Mouse (Mus musculus) cerebellum, adult 9-11 months (tissue): ENCODE data around the gene Hao2.

Source experiments
- DNase-seq: peaks from one replicate; pipeline ENCODE4 v3.0.0; 2022

Hao2 gene

DNA sequence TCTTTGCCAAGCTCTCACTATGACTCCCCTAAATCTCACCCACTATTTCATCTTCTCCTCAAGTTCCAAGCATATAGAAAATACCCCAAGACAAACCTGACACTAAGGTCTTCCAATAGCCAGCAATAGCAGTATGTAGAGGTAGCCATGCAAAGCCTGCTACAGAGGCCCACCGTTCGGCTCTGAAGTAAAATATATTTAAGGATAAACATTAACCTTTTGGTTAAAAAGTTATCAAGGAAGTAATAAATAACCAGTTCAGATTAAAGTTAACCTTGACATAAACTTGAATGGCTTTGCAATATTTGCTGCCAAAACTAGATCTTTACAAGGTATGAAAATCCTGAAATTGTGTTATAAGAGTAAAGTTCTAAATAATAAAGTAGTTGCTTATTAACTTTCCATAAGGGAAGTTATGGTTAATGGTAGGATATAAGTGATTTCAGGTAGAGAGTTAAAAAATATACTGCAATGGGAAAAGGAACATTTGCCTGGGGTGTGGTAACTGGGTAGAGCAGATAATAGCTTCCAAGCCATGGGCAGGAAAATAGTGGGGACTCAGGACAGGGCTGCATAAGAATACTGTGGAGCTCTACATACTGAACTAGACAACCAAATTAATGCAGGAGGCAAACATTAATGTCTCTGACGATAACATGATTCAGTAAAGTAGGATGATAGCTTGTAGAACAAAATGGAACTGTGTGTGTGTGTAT is at the start of gene Hao2:
Gene Hao2, minus strand, starts transcription at position 183 of the 716 bp plus-strand sequence.
- DNase-seq = no peak

GRCm38 (mm10) chr3:98941601-98942000 is 48.6 kb upstream of the Hao2 start:
- DNase-seq = no peak

GRCm38 (mm10) chr3:98941066-98941551 is 48.1 kb upstream of the Hao2 start:
- DNase-seq = no peak

- DNase-seq = no peak
These were observed 47.2 kb upstream of the Hao2 start for GRCm38 (mm10) chr3:98940225-98940624.

GRCm38 (mm10) chr3:98936446-98936845 is 43.4 kb upstream of the Hao2 start:
- DNase-seq = no peak

DNA sequence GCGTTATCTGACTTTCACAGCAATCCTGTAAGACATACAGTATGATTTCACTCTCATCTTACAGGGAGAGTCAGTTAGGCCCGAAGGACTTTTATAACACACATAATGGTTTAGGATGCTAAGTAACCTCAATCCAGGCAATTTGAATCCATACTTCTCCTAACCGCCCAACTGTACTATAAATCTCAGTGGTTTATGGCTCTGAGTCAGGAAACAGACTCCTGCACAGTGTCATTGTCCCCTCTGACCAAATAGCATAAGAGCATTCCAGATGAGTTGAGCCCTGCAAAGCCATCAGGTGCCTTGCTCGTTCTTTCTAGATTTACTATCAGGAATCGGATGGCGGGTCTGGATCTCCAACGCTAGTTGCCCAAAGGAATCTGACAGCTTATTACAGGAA is 41.6 kb upstream of the Hao2 start:
- no peak for DNase-seq

GRCm38 (mm10) chr3:98934041-98934440 is 41.0 kb upstream of the Hao2 start:
- DNase-seq = no peak

- no peak for DNase-seq
These were observed 39.4 kb upstream of the Hao2 start for GRCm38 (mm10) chr3:98932421-98932820.

- no peak for DNase-seq
These were observed 38.8 kb upstream of the Hao2 start for GRCm38 (mm10) chr3:98931836-98932235.

DNA sequence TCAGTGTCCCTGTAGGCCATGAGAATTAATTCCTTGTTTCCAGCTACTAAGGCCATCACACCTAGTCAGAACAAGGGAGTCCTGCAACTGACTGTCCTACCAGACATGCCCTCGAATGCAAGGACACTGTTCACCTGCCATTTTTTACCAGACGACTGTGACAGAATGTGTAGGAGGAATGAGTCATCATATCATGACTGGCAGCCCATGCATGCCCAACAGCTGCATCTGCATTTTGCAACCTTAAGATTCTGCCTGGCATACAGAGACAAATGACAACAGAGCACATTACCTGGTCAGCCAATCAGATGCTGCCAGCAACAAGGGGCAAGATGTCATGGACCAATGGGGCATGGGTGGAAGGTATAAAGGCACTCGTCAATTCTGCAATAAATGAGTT is 27.4 kb upstream of the Hao2 start:
- DNase-seq = no peak

GRCm38 (mm10) chr3:98917260-98917659 is 24.2 kb upstream of the Hao2 start:
- no peak for DNase-seq

GRCm38 (mm10) chr3:98916856-98917255 is 23.8 kb upstream of the Hao2 start:
- no peak for DNase-seq

GRCm38 (mm10) chr3:98915659-98916058 is 22.6 kb upstream of the Hao2 start:
- DNase-seq = no peak

DNA sequence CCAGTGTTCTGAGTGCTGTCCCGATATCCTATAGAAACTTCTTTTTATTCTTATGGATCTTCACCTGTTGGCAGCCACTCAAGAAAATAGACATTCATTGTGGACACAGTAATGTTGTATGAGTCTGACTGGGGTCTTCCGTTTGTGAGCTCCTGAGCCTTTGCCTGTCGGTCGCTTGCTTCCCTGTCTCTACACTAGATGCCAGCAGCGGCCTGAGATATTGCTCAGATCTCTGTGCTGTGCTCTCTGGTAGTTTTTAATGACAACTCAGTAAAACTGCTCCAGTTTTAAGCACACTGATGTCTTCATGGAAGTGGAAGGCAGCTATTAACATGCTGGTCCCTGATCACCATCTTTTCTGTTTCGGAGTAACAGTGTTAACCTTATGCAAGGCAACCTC is 20.6 kb upstream of the Hao2 start:
- DNase-seq = no peak

DNA sequence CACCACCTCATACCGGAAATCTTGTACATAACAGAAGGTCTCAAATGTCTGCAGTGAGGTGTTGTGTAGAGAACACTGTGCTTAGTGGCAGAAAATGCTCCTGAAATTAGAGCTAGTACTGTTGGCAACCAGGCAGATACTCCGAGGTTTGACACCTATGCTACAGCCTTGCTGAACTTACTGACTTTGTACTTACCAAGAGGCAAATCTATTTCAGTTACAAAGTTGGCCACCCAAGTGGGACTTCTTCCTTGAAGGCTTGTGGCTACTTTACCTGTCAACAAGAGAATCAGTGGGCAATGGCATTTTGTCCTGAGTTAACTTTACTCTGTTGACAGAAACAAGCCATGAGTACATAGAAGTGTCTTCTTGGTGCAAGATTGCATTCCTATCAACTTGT is 4.6 kb upstream of the Hao2 start:
- DNase-seq = no peak

GRCm38 (mm10) chr3:98895071-98895601 is 2.1 kb upstream of the Hao2 start:
- DNase-seq = no peak

DNA sequence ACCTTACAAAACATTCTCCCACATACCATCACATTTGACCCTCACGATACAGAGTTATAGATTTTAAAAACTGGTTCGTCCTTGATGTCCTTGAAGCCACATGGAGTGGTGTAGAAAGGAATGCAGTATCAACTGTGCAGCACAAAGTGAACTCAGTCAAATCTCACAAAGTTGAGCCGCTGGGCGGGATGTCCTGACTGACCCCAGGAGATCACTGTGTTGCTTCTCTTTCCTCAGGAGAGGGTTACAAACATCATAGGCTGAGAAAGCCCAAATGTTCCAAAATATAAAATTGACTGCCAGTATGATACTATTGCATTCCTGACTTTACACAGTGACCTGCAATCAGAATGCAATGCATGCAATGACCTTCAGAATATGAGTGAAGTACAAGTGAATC is 2.6 kb downstream of the Hao2 start:
- DNase-seq = no peak

- DNase-seq = no peak
These were observed 4.8 kb downstream of the Hao2 start for GRCm38 (mm10) chr3:98888206-98888605.

- no peak for DNase-seq
These were observed 12.2 kb downstream of the Hao2 start for GRCm38 (mm10) chr3:98880831-98881230.

DNA sequence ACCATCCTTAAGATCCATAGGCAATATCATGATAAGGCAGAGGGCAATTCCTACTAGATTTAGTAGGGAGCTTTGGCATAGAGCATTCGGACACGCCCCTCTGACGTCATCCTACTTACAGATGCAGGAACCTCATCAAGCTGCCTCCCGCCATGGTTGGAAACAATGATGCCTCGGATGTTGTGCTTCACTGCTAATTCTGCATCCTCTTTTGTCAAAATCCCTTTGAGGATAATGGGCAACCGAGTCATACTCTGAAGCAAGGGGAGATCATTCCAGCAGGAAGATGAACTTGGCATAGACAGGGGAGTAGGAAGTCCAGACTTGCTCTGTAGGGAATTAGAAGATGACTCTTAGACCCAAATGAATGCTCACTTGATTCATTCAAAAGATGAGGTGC is 12.8 kb downstream of the Hao2 start:
- DNase-seq = no peak

DNA sequence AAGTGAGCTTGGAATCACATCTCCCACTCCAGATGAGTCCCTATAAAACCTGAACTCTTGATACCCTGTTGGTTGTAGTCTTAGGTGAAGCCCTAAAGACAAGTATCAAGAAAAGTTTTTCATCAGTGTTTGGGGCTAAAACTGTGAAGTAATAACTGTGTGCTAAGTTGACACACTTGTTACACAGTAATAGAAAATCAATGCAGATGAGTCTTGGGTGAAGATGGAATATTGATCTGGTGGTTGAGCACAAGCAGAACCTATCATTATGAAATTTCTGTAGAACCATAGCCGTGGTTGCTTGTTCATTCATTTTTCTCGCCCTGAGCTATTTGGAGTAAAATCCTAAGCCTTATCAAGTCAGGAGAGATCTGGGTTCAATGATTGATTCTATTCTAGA is 24.8 kb downstream of the Hao2 start:
- no peak for DNase-seq

- no peak for DNase-seq
These were observed 30.2 kb downstream of the Hao2 start for GRCm38 (mm10) chr3:98862800-98863199.

DNA sequence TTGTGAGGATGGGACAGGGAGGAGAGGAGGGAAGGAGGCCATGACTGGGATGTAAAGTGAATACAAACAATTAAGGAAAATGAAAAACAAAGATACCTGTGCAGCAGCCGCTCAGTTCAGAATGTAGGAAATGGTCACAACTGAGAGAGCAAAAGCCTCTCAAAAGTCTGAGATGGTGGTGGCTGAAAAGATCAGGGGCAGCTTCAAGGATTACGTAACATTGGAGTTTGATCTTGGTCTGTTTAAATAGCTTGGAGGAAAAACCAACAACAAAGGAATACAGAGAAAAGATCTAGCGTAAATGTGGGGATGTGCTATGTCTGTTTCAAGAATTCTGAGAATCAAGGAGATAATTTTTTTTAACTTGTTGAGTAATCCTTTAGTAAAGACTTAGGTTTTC is 33.5 kb downstream of the Hao2 start, which contains the start of gene Hsd3b1:
Gene Hsd3b1, minus strand, starts transcription at position 219 of the 400 bp plus-strand sequence.
- DNase-seq = no peak

DNA sequence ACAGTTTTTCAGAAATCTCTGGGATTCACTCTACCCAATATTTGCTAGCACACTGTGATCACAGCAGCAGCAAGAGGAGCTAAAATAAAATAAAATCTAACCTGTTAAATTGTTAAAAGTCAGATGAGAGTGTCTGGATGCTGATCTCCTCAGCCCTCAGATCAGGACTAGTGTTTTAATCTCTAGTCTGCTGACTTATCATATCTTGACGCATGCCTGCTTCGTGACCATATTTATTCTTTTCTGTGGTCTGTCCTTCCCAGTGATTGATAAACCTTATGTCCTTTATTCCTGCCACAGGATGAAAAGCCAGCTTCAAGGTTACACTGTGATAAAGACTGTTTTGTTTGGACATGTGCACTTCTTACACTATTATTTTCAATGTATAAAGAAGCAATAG is 35.0 kb downstream of the Hao2 start:
- no peak for DNase-seq

GRCm38 (mm10) chr3:98856892-98857291 is 36.1 kb downstream of the Hao2 start:
- DNase-seq = no peak
